Mouse (Mus musculus) midbrain, embryonic 12.5 days (tissue): ENCODE data around the gene Ndufa6. TPM values are rescaled to one million over a fixed set of nuclear protein-coding genes. Genes with fewer than 3 reads are reported as not detected.
A peak's percentile ranks its signal among the peaks of the same experiment; 100 is the strongest.
"Not testable (repeated sequence)": the region's sequence is repeated elsewhere in the genome, so short reads cannot be mapped to it uniquely, and the experiment has no call there.

ENCODE experiments used
- ATAC-seq: fragments of 200-750 bp; cut with Nextera tagmentation; 2 replicates; pipeline ENCODE4 v1.8.0; 2017; ENCODE audit warnings: low read depth, moderate TSS enrichment, moderate library complexity; ENCODE audit not compliant: low FRiP score
- H3K27ac ChIP-seq: fragments of 300-500 bp; sonication (generic); replicated peaks from 2 replicates; pipeline ENCODE4 v1.5.1; 2016; ENCODE audit warnings: mild to moderate bottlenecking
- H3K27me3 ChIP-seq: fragments of 300-500 bp; sonication (generic); 2 replicates; pipeline ENCODE4 v1.6.1; 2016; ENCODE audit warnings: mild to moderate bottlenecking
- H3K36me3 ChIP-seq: fragments of 300-500 bp; sonication (generic); 2 replicates; pipeline ENCODE4 v1.6.1; 2016
- H3K4me1 ChIP-seq: fragments of 300-500 bp; sonication (generic); 2 replicates; pipeline ENCODE4 v1.6.1; 2016
- H3K4me2 ChIP-seq: fragments of 300-500 bp; sonication (generic); replicated peaks from 2 replicates; pipeline ENCODE4 v1.6.1; 2016; ENCODE audit warnings: mild to moderate bottlenecking, moderate library complexity
- H3K4me3 ChIP-seq: fragments of 300-500 bp; sonication (generic); 2 replicates; pipeline ENCODE4 v1.5.1; 2016; ENCODE audit warnings: mild to moderate bottlenecking
- H3K9ac ChIP-seq: fragments of 300-500 bp; sonication (generic); replicated peaks from 2 replicates; pipeline ENCODE4 v1.6.1; 2016; ENCODE audit warnings: mild to moderate bottlenecking, moderate library complexity
- H3K9me3 ChIP-seq: fragments of 300-500 bp; sonication (generic); 2 replicates; pipeline ENCODE4 v1.6.1; 2016; ENCODE audit warnings: mild to moderate bottlenecking
- WGBS: fragments of 180-500 bp; shearing (Covaris S2); methylation state at CpG from one replicate; pipeline ENCODE4 v1.1.7; 2016; 5-methylcytosine and 5-hydroxymethylcytosine counted together
- polyA plus RNA-seq: library from polyadenylated mRNA; unstranded; fragments of >200 nt; fragmentation: Nextera tagmentation; extraction: Ambion mirVana; gene quantifications from 2 replicates; pipeline ENCODE4 v1.2.1, GENCODE M21; 2016

Gene Ndufa6
- polyA plus RNA-seq: 277 and 315 TPM in 2 replicates

GRCm38 (mm10) chr15:82354126-82354945 is at the start of gene Ndufa6:
Gene Ndufa6 (minus strand): TSS chr15:82354322.
- Histone ChIP-seq H3K36me3 (peaks cover 18% of the 10 kb centered on the region), H3K9me3 (no peaks in the 10 kb centered on the region), H3K4me2 (peak within 1 kb of the TSS; percentile 72), H3K27me3 (no peaks in the 10 kb centered on the region), H3K4me1 (peaks cover 21% of the 10 kb centered on the region), H3K4me3 (peak within 1 kb of the TSS; percentile 84), H3K9ac (peak within 1 kb of the TSS; percentile 86), H3K27ac (peak within 1 kb of the TSS; percentile 83)
- 2% methylated on average over 57 of the region's 57 CpGs for WGBS
- peak; percentile 99 for ATAC-seq

- no peak overlapping the region for H3K4me2 ChIP-seq
- H3K4me1 ChIP-seq: no peaks in the 10 kb centered on the region
- no peak overlapping the region for H3K27ac ChIP-seq
- H3K9ac ChIP-seq: no peak overlapping the region
- no peaks in the 10 kb centered on the region for H3K9me3 ChIP-seq
- no peaks in the 10 kb centered on the region for H3K36me3 ChIP-seq
- WGBS: 93% methylated on average over 9 of the region's 9 CpGs
- H3K4me3 ChIP-seq: no peak overlapping the region
- H3K27me3 ChIP-seq: no peaks in the 10 kb centered on the region
- no peak for ATAC-seq
These were observed 49.5 kb upstream of the Ndufa6 start for GRCm38 (mm10) chr15:82403606-82404005.

GRCm38 (mm10) chr15:82402741-82403140 is 48.6 kb upstream of the Ndufa6 start:
- WGBS: 81% methylated on average over 6 of the region's 6 CpGs

GRCm38 (mm10) chr15:82402106-82402505 is 48.0 kb upstream of the Ndufa6 start:
- Histone ChIP-seq H3K36me3 (no peaks in the 10 kb centered on the region), H3K4me2 (no peak overlapping the region), H3K9me3 (no peaks in the 10 kb centered on the region), H3K4me3 (no peak overlapping the region), H3K27me3 (no peaks in the 10 kb centered on the region), H3K4me1 (no peaks in the 10 kb centered on the region), H3K9ac (no peak overlapping the region), H3K27ac (no peak overlapping the region)
- ATAC-seq: no peak

More at GRCm38 (mm10) chr15:82402741-82403140, 48.6 kb upstream of the Ndufa6 start:
- no peak overlapping the region for H3K4me3 ChIP-seq
- H3K36me3 ChIP-seq: no peaks in the 10 kb centered on the region
- no peak overlapping the region for H3K9ac ChIP-seq
- ATAC-seq: no peak
- no peak overlapping the region for H3K4me2 ChIP-seq
- no peaks in the 10 kb centered on the region for H3K4me1 ChIP-seq
- no peak overlapping the region for H3K27ac ChIP-seq
- no peaks in the 10 kb centered on the region for H3K9me3 ChIP-seq
- H3K27me3 ChIP-seq: no peaks in the 10 kb centered on the region

GRCm38 (mm10) chr15:82401516-82401915 is 47.4 kb upstream of the Ndufa6 start:
- no peak overlapping the region for H3K4me2 ChIP-seq
- ATAC-seq: no peak
- H3K4me3 ChIP-seq: no peak overlapping the region
- H3K27me3 ChIP-seq: no peaks in the 10 kb centered on the region
- no peak overlapping the region for H3K27ac ChIP-seq
- H3K9me3 ChIP-seq: no peaks in the 10 kb centered on the region
- no peaks in the 10 kb centered on the region for H3K36me3 ChIP-seq
- no peaks in the 10 kb centered on the region for H3K4me1 ChIP-seq
- WGBS: 22% methylated on average over 2 of the region's 2 CpGs
- no peak overlapping the region for H3K9ac ChIP-seq

GRCm38 (mm10) chr15:82395955-82396354 is 41.8 kb upstream of the Ndufa6 start:
- not testable (repeated sequence) for ATAC-seq, H3K4me2 ChIP-seq

GRCm38 (mm10) chr15:82393922-82394321 is 39.8 kb upstream of the Ndufa6 start, which contains the start of gene Cyp2d11:
Gene Cyp2d11 (minus strand): TSS chr15:82394022.
- 89% methylated on average over 2 of the region's 2 CpGs for WGBS
- H3K36me3 ChIP-seq, H3K4me2 ChIP-seq, H3K4me1 ChIP-seq, H3K9ac ChIP-seq, H3K27ac ChIP-seq, H3K27me3 ChIP-seq, ATAC-seq, H3K4me3 ChIP-seq, H3K9me3 ChIP-seq: not testable (repeated sequence)

More at GRCm38 (mm10) chr15:82395955-82396354, 41.8 kb upstream of the Ndufa6 start:
- not testable (repeated sequence) for H3K9ac ChIP-seq, H3K4me1 ChIP-seq, H3K4me3 ChIP-seq, H3K27me3 ChIP-seq, H3K36me3 ChIP-seq, H3K27ac ChIP-seq, H3K9me3 ChIP-seq
- WGBS: 87% methylated on average over 3 of the region's 3 CpGs

GRCm38 (mm10) chr15:82389916-82390315 is 35.8 kb upstream of the Ndufa6 start:
- H3K9ac ChIP-seq, H3K4me1 ChIP-seq, H3K27ac ChIP-seq, H3K36me3 ChIP-seq, H3K27me3 ChIP-seq, H3K4me2 ChIP-seq, H3K9me3 ChIP-seq, ATAC-seq, H3K4me3 ChIP-seq: not testable (repeated sequence)
- WGBS: 91% methylated on average over 10 of the region's 10 CpGs

- Histone ChIP-seq H3K4me1 (peaks cover 2% of the 10 kb centered on the region), H3K27ac (no peak overlapping the region), H3K27me3 (no peaks in the 10 kb centered on the region), H3K4me2 (no peak overlapping the region), H3K36me3 (no peaks in the 10 kb centered on the region), H3K9ac (no peak overlapping the region), H3K4me3 (no peak overlapping the region), H3K9me3 (no peaks in the 10 kb centered on the region)
- WGBS: 89% methylated on average over 2 of the region's 2 CpGs
- no peak for ATAC-seq
These were observed 31.6 kb upstream of the Ndufa6 start for GRCm38 (mm10) chr15:82385729-82386128.

GRCm38 (mm10) chr15:82382441-82382840 is 28.3 kb upstream of the Ndufa6 start:
- Histone ChIP-seq H3K9ac (no peak overlapping the region), H3K27ac (no peak overlapping the region), H3K4me1 (peaks cover 13% of the 10 kb centered on the region), H3K4me3 (no peak overlapping the region), H3K4me2 (no peak overlapping the region), H3K27me3 (peaks cover 13% of the 10 kb centered on the region), H3K9me3 (no peaks in the 10 kb centered on the region), H3K36me3 (no peaks in the 10 kb centered on the region)
- WGBS: 87% methylated on average over 2 of the region's 2 CpGs
- ATAC-seq: no peak

GRCm38 (mm10) chr15:82380714-82381062 is 26.6 kb upstream of the Ndufa6 start:
- H3K27me3 ChIP-seq: peaks cover 13% of the 10 kb centered on the region
- no peaks in the 10 kb centered on the region for H3K36me3 ChIP-seq
- no peak overlapping the region for H3K27ac ChIP-seq
- H3K9ac ChIP-seq: 0 out of 2 replicates have a peak overlapping the region, but pooled peaks have one; percentile 24
- WGBS: 31% methylated on average over 7 of the region's 7 CpGs
- H3K4me3 ChIP-seq: peak overlapping the region; percentile 35
- no peak for ATAC-seq
- peak overlapping the region; percentile 53 for H3K4me2 ChIP-seq
- H3K9me3 ChIP-seq: no peaks in the 10 kb centered on the region
- H3K4me1 ChIP-seq: peaks cover 20% of the 10 kb centered on the region

GRCm38 (mm10) chr15:82379871-82380713 is 26.0 kb upstream of the Ndufa6 start, which contains the start of gene Cyp2d22:
Gene Cyp2d22 (minus strand): TSS chr15:82380260.
- Histone ChIP-seq H3K27me3 (peaks cover 13% of the 10 kb centered on the region), H3K27ac (no peak within 1 kb of the TSS), H3K4me1 (peaks cover 20% of the 10 kb centered on the region), H3K4me3 (peak within 1 kb of the TSS; percentile 35), H3K4me2 (peak within 1 kb of the TSS; percentile 53), H3K9me3 (no peaks in the 10 kb centered on the region), H3K36me3 (no peaks in the 10 kb centered on the region), H3K9ac (peak within 1 kb of the TSS; percentile 32; the same call in 1 of the 2 replicates)
- peak; percentile 70 for ATAC-seq
- 2% methylated on average over 16 of the region's 24 CpGs for WGBS
